Comparison of ENCODE assay signal across 16 mouse cellular contexts in genomic region chr6:43674986-43675760, GRCm38 (mm10). TPM values are rescaled to one million over a fixed set of nuclear protein-coding genes. Genes with fewer than 3 reads are reported as not detected.
DNase-seq lines count a peak whose midpoint lies in the region; ATAC-seq and TF ChIP-seq lines count a peak whose summit lies in the region.
"Had no signal": no experiment of that assay in that cellular context is flagged by ENCODE, and none has a peak within 500 bp of the region (broad histone marks: within the 10 kb centered on the region; RNA-seq: fewer than 3 reads in every experiment).

No protein-coding gene starts in this region.

- H3K4me2 ChIP-seq in hindbrain, embryonic 13.5 days, result no peak overlapping the region
- H3K4me2 ChIP-seq: embryonic facial prominence, embryonic 13.5 days; heart, embryonic 15.5 days; hindbrain, embryonic 14.5 days had no signal

- no peak for TF ChIP-seq POLR2A in heart, adult 2 months (IDR thresholded peaks at IDR 0.05; ENCODE audit: insufficient read depth, low read depth, low read length)

- no peak for DNase-seq in heart, adult 2 months
- no peak for DNase-seq in heart, postnatal 25 days (ENCODE audit: low spot score)
- DNase-seq in adrenal gland, postnatal 14 days, result peak; percentile 57
- peak; percentile 18 to 65 for DNase-seq in kidney, adult 8-10 months
- DNase-seq in kidney, postnatal 36 days, result peak; percentile 52 to 64
- DNase-seq in cerebellum, postnatal 4 days (ENCODE audit: low spot score in 2 of 2), result no peak
- DNase-seq: cerebellum, postnatal 14 days; thymus, postnatal 4 days had no signal

- WGBS in heart, adult 2 months, result 51% methylated on average over 3 of the region's 3 CpGs
- 76% methylated on average over 3 of the region's 3 CpGs for WGBS in hindbrain, embryonic 13.5 days

- no peaks in the 10 kb centered on the region for H3K36me3 ChIP-seq in heart, adult 2 months (ENCODE audit: control insufficient read depth, insufficient read depth, low read length)
- H3K36me3 ChIP-seq in hindbrain, embryonic 13.5 days, result no peaks in the 10 kb centered on the region
- H3K36me3 ChIP-seq: embryonic facial prominence, embryonic 13.5 days; heart, embryonic 15.5 days; limb, embryonic 10.5 days had no signal

- no peak for ATAC-seq in hindbrain, embryonic 13.5 days (ENCODE audit: low FRiP score)
- ATAC-seq: midbrain, embryonic 16.5 days had no signal

- H3K27ac ChIP-seq in heart, adult 2 months, result 0 out of 2 replicates have a peak overlapping the region, but pooled peaks have one; percentile 5
- H3K27ac ChIP-seq in hindbrain, embryonic 13.5 days, result no peak overlapping the region
- H3K27ac ChIP-seq: embryonic facial prominence, embryonic 13.5 days; heart, embryonic 15.5 days; hindbrain, embryonic 14.5 days; limb, embryonic 10.5 days; liver, embryonic 14.5 days; macrophage had no signal

- H3K27me3 ChIP-seq in heart, adult 2 months (ENCODE audit: control insufficient read depth, insufficient read depth, low read length), result no peaks in the 10 kb centered on the region
- H3K27me3 ChIP-seq in hindbrain, embryonic 13.5 days, result no peaks in the 10 kb centered on the region
- H3K27me3 ChIP-seq: embryonic facial prominence, embryonic 13.5 days; heart, embryonic 15.5 days had no signal

- TF ChIP-seq EP300 in heart, adult 2 months (IDR thresholded peaks at IDR 0.05; ENCODE audit: insufficient read depth, low read depth, low read length), result no peak

- TF ChIP-seq CTCF in heart, adult 2 months (IDR thresholded peaks at IDR 0.05), result no peak

- no peak overlapping the region for H3K4me3 ChIP-seq in heart, adult 2 months
- no peak overlapping the region for H3K4me3 ChIP-seq in hindbrain, embryonic 13.5 days
- H3K4me3 ChIP-seq: embryonic facial prominence, embryonic 13.5 days; heart, embryonic 15.5 days; limb, embryonic 10.5 days had no signal

- H3K9me3 ChIP-seq in hindbrain, embryonic 13.5 days, result no peaks in the 10 kb centered on the region; the same call in 1 of the 2 replicates
- H3K9me3 ChIP-seq: embryonic facial prominence, embryonic 13.5 days; heart, embryonic 15.5 days; limb, embryonic 10.5 days had no signal

- intact Hi-C loops in heart, adult 2 months (cut with DNase I), result no loop called here
- intact Hi-C loops in heart, postnatal 25 days (cut with DNase I), result no loop called here

- H3K4me1 ChIP-seq in heart, adult 2 months (ENCODE audit: control insufficient read depth, insufficient read depth, low read length), result no peaks in the 10 kb centered on the region
- H3K4me1 ChIP-seq in hindbrain, embryonic 13.5 days (replicated peaks), result no peaks in the 10 kb centered on the region
- H3K4me1 ChIP-seq: embryonic facial prominence, embryonic 13.5 days; heart, embryonic 15.5 days; limb, embryonic 10.5 days had no signal

- no peaks in the 10 kb centered on the region for H3K79me2 ChIP-seq in heart, adult 2 months (replicated peaks; ENCODE audit: control insufficient read depth, insufficient read depth, low read length)

- no peak overlapping the region for H3K9ac ChIP-seq in heart, adult 2 months (ENCODE audit: low read depth, low read length)
- no peak overlapping the region for H3K9ac ChIP-seq in hindbrain, embryonic 13.5 days
- H3K9ac ChIP-seq: embryonic facial prominence, embryonic 13.5 days; heart, embryonic 15.5 days; hindbrain, embryonic 14.5 days; liver, embryonic 14.5 days had no signal

RNA-seq across cellular contexts. Expression of gene Tpk1, which starts 9.1 kb away (rescaled TPM):
- total RNA-seq in heart, adult 2 months (2021), result 1 to 10 TPM; 1.9 to 5.4 TPM
- polyA plus RNA-seq in heart, adult 2 months (2012; rRNA removed), result 1.4 and 2.7 TPM in 2 replicates
- 1 to 10 TPM; 2.4 to 3.3 TPM for total RNA-seq in heart, postnatal 25 days (2021)
- total RNA-seq in adrenal gland, postnatal 14 days (2021), result 11.1 and 11.8 TPM in 2 replicates
- 5.3 and 5.9 TPM in 2 replicates for polyA plus RNA-seq in hindbrain, embryonic 13.5 days (2015; fragmentation: Nextera tagmentation; extraction: Ambion mirVana)

Comparison
In these comparisons a context has a peak if more than half of its experiments do, and no peak if none do; other contexts are left out.
1. DNase-seq: peak in adrenal gland, postnatal 14 days (single experiment), kidney, adult 8-10 months (2 of 2) and kidney, postnatal 36 days (2 of 2); none in heart, adult 2 months (0 of 2), heart, postnatal 25 days (single experiment) and cerebellum, postnatal 4 days (0 of 2).